Mouse (Mus musculus): ENCODE data around the gene Rpl10.

The Rpl10 gene

GRCm38 (mm10) chrX:74281041-74281731 lies 10.6 kb downstream of the Rpl10 start:
- CTCF ChIA-PET: interaction anchor here (1.2 kb wide), 1 partner anchor 10 kb away, joined by 4 read pairs; the partner anchor contains the start of gene Rpl10

GRCm38 (mm10) chrX:74281732-74282394 lies 11.3 kb downstream of the Rpl10 start, which contains the start of the genes Taz and Dnase1l1:
Gene Taz, plus strand, starts transcription at chrX:74281912.
Gene Dnase1l1, minus strand, starts transcription at chrX:74282337.
- CTCF ChIA-PET: interaction anchor here (1.2 kb wide), 1 partner anchor 11 kb away, joined by 4 read pairs; the partner anchor contains the start of gene Rpl10

- CTCF ChIA-PET: no interaction called here
Measured at GRCm38 (mm10) chrX:74282395-74283091, 11.9 kb downstream of the Rpl10 start.

- CTCF ChIA-PET: no interaction called here
Measured at GRCm38 (mm10) chrX:74283092-74283437, 12.5 kb downstream of the Rpl10 start.

- CTCF ChIA-PET: no interaction called here
Measured at GRCm38 (mm10) chrX:74293431-74293830, 22.8 kb downstream of the Rpl10 start.

- CTCF ChIA-PET: interaction anchor here (0.5 kb wide), 1 partner anchor 133 kb away, joined by 4 read pairs; no protein-coding TSS in a partner anchor
Measured at GRCm38 (mm10) chrX:74296538-74297448, 26.2 kb downstream of the Rpl10 start, which contains the start of gene Atp6ap1. Gene Atp6ap1, plus strand, starts transcription at chrX:74297097.

GRCm38 (mm10) chrX:74298348-74298747 lies 27.7 kb downstream of the Rpl10 start:
- CTCF ChIA-PET: no interaction called here

- CTCF ChIA-PET: no interaction called here
Measured at GRCm38 (mm10) chrX:74299721-74300120, 29.1 kb downstream of the Rpl10 start.

GRCm38 (mm10) chrX:74304867-74305700 lies 34.5 kb downstream of the Rpl10 start, which contains the start of gene Gdi1:
Gene Gdi1, plus strand, starts transcription at chrX:74304998.
- CTCF ChIA-PET: interaction anchor here (0.6 kb wide), 1 partner anchor 58 kb away, joined by 3 read pairs; no protein-coding TSS in a partner anchor

- CTCF ChIA-PET: no interaction called here
Measured at GRCm38 (mm10) chrX:74312540-74313464, 42.2 kb downstream of the Rpl10 start, which contains the start of gene Fam50a. Gene Fam50a, plus strand, starts transcription at chrX:74313033.

Measured in spleen, embryonic (tissue).